Mouse (Mus musculus) 3134 (cell line): ENCODE data around the gene A630095N17Rik.
"Not testable (repeated sequence)": the region's sequence is repeated elsewhere in the genome, so short reads cannot be mapped to it uniquely, and the experiment has no call there.

ENCODE experiments used
- DNase-seq: peaks from one replicate; pipeline ENCODE4 v3.0.0-alpha.2; 2011; ENCODE audit warnings: low spot score; ENCODE audit not compliant: insufficient read length; ENCODE audit errors: extremely low read depth

A630095N17Rik gene

GRCm38 (mm10) chr1:75244175-75244826 lies 12.4 kb upstream of the A630095N17Rik start:
- no peak for DNase-seq

GRCm38 (mm10) chr1:75243411-75243810 lies 11.5 kb upstream of the A630095N17Rik start:
- DNase-seq: no peak

- no peak for DNase-seq
Measured at GRCm38 (mm10) chr1:75239591-75239990, 7.7 kb upstream of the A630095N17Rik start.

GRCm38 (mm10) chr1:75236117-75237050 lies 4.5 kb upstream of the A630095N17Rik start, which contains the start of gene Dnajb2:
Gene Dnajb2 (plus strand): TSS chr1:75236406.
- DNase-seq: peak; percentile 88

GRCm38 (mm10) chr1:75234606-75235005 lies 2.7 kb upstream of the A630095N17Rik start:
- peak; percentile 60 for DNase-seq

GRCm38 (mm10) chr1:75232489-75232888 lies 587 bp upstream of the A630095N17Rik start:
- DNase-seq: not testable (repeated sequence)

GRCm38 (mm10) chr1:75231224-75231623 lies 678 bp downstream of the A630095N17Rik start:
- peak; percentile 74 for DNase-seq

GRCm38 (mm10) chr1:75230335-75230994 lies 1.4 kb downstream of the A630095N17Rik start:
- peak; percentile 84 for DNase-seq

GRCm38 (mm10) chr1:75229158-75229557 lies 2.7 kb downstream of the A630095N17Rik start:
- peak; percentile 55 for DNase-seq

GRCm38 (mm10) chr1:75227653-75228052 lies 4.2 kb downstream of the A630095N17Rik start:
- DNase-seq: no peak

GRCm38 (mm10) chr1:75226138-75226537 lies 5.8 kb downstream of the A630095N17Rik start:
- DNase-seq: no peak

GRCm38 (mm10) chr1:75225473-75225872 lies 6.4 kb downstream of the A630095N17Rik start:
- no peak for DNase-seq

- DNase-seq: no peak
Measured at GRCm38 (mm10) chr1:75223532-75223931, 8.4 kb downstream of the A630095N17Rik start.

- no peak for DNase-seq
Measured at GRCm38 (mm10) chr1:75222926-75223325, 9.0 kb downstream of the A630095N17Rik start.

- no peak for DNase-seq
Measured at GRCm38 (mm10) chr1:75221538-75221937, 10.4 kb downstream of the A630095N17Rik start.

GRCm38 (mm10) chr1:75219531-75219930 lies 12.4 kb downstream of the A630095N17Rik start, which contains the start of gene Tuba4a:
Gene Tuba4a (minus strand): TSS chr1:75219865.
- DNase-seq: no peak

- DNase-seq: peak; percentile 86
Measured at GRCm38 (mm10) chr1:75219078-75219477, 12.8 kb downstream of the A630095N17Rik start.

- DNase-seq: peak; percentile 76
Measured at GRCm38 (mm10) chr1:75218227-75219001, 13.5 kb downstream of the A630095N17Rik start.

GRCm38 (mm10) chr1:75217893-75218226 lies 14.0 kb downstream of the A630095N17Rik start:
- no peak for DNase-seq
